Comparison of ENCODE assay signal across 9 mouse cellular contexts in genomic region chr1:172357550-172357949, GRCm38 (mm10). TPM values are rescaled to one million over a fixed set of nuclear protein-coding genes. Genes with fewer than 3 reads are reported as not detected.
DNase-seq lines count a peak whose midpoint lies in the region; ATAC-seq and TF ChIP-seq lines count a peak whose summit lies in the region.
"Had no signal": no experiment of that assay in that cellular context is flagged by ENCODE, and none has a peak within 500 bp of the region (broad histone marks: within the 10 kb centered on the region; RNA-seq: fewer than 3 reads in every experiment).

No protein-coding gene starts in this region.

- no peaks in the 10 kb centered on the region for H3K79me2 ChIP-seq in heart, adult 2 months (replicated peaks; ENCODE audit: control insufficient read depth, insufficient read depth, low read length)

- 0 out of 2 replicates have a peak, but pooled peaks have one; percentile 15 for TF ChIP-seq EP300 in heart, adult 2 months (IDR thresholded peaks at IDR 0.05; ENCODE audit: insufficient read depth, low read depth, low read length)

- H3K4me3 ChIP-seq in heart, adult 2 months: no peak overlapping the region
- no peak overlapping the region for H3K4me3 ChIP-seq in heart, embryonic 12.5 days
- no peak overlapping the region for H3K4me3 ChIP-seq in forebrain, embryonic 12.5 days (replicated peaks)
- H3K4me3 ChIP-seq: limb, embryonic 13.5 days had no signal

- intact Hi-C loops in heart, adult 2 months (cut with DNase I): loop anchor here (1.0 kb wide), 1 partner anchor 310 kb away; no protein-coding TSS in a partner anchor

- H3K4me2 ChIP-seq in heart, embryonic 12.5 days: no peak overlapping the region
- no peak overlapping the region for H3K4me2 ChIP-seq in forebrain, embryonic 12.5 days
- H3K4me2 ChIP-seq: limb, embryonic 13.5 days had no signal

- no peaks in the 10 kb centered on the region for H3K4me1 ChIP-seq in heart, adult 2 months (ENCODE audit: control insufficient read depth, insufficient read depth, low read length)
- no peaks in the 10 kb centered on the region for H3K4me1 ChIP-seq in heart, embryonic 12.5 days (replicated peaks)
- peaks cover 40% of the 10 kb centered on the region for H3K4me1 ChIP-seq in forebrain, embryonic 12.5 days
- H3K4me1 ChIP-seq: limb, embryonic 13.5 days had no signal

- no peaks in the 10 kb centered on the region for H3K27me3 ChIP-seq in heart, adult 2 months (ENCODE audit: control insufficient read depth, insufficient read depth, low read length)
- peaks cover 53% of the 10 kb centered on the region for H3K27me3 ChIP-seq in heart, embryonic 12.5 days (replicated peaks)
- H3K27me3 ChIP-seq in forebrain, embryonic 12.5 days: no peaks in the 10 kb centered on the region; the same call in 1 of the 2 replicates

- TF ChIP-seq POLR2A in heart, adult 2 months (IDR thresholded peaks at IDR 0.05; ENCODE audit: insufficient read depth, low read depth, low read length): no peak

- H3K27ac ChIP-seq in heart, adult 2 months: no peak overlapping the region
- H3K27ac ChIP-seq in heart, embryonic 12.5 days (ENCODE audit: poor library complexity, severe bottlenecking): no peak overlapping the region
- H3K27ac ChIP-seq in forebrain, embryonic 12.5 days: no peak overlapping the region
- H3K27ac ChIP-seq: limb, embryonic 13.5 days had no signal

- peak; percentile 95 for TF ChIP-seq CTCF in heart, adult 2 months (IDR thresholded peaks at IDR 0.05)

- no peaks in the 10 kb centered on the region for H3K9me3 ChIP-seq in heart, embryonic 12.5 days (replicated peaks)
- no peaks in the 10 kb centered on the region for H3K9me3 ChIP-seq in forebrain, embryonic 12.5 days
- H3K9me3 ChIP-seq: limb, embryonic 13.5 days had no signal

- H3K9ac ChIP-seq in heart, adult 2 months (ENCODE audit: low read depth, low read length): no peak overlapping the region
- no peak overlapping the region for H3K9ac ChIP-seq in heart, embryonic 12.5 days
- no peak overlapping the region for H3K9ac ChIP-seq in forebrain, embryonic 12.5 days
- H3K9ac ChIP-seq: limb, embryonic 13.5 days had no signal

- no peaks in the 10 kb centered on the region for H3K36me3 ChIP-seq in heart, adult 2 months (ENCODE audit: control insufficient read depth, insufficient read depth, low read length)
- H3K36me3 ChIP-seq in heart, embryonic 12.5 days: no peaks in the 10 kb centered on the region
- H3K36me3 ChIP-seq in forebrain, embryonic 12.5 days (replicated peaks): no peaks in the 10 kb centered on the region
- H3K36me3 ChIP-seq: limb, embryonic 13.5 days had no signal

- 8% methylated on average over 1 of the region's 1 CpGs for WGBS in heart, adult 2 months
- WGBS in heart, embryonic 12.5 days: 5% methylated on average over 1 of the region's 1 CpGs
- 6% methylated on average over 1 of the region's 1 CpGs for WGBS in forebrain, embryonic 12.5 days

- peak; percentile 45 to 73 for DNase-seq in heart, adult 2 months
- DNase-seq in c-Kit-positive CD71-positive TER-119-positive erythroid progenitor cells, embryonic 14.5 days (ENCODE audit: low spot score): peak; percentile 33
- peak; percentile 66 for DNase-seq in lung, postnatal 14 days
- DNase-seq in spleen, postnatal 4 days (ENCODE audit: low spot score in 2 of 2): peak; percentile 48 to 81

- no peak for ATAC-seq in heart, embryonic 12.5 days (ENCODE audit: insufficient number of reproducible peaks, low FRiP score)
- peak; percentile 90 for ATAC-seq in CD4-positive, CD25-positive, alpha-beta regulatory T cell, adult 4 months
- peak; percentile 63; the same call in 1 of the 2 replicates for ATAC-seq in forebrain, embryonic 12.5 days (ENCODE audit: low FRiP score)
- peak; percentile 52 for ATAC-seq in inflammation-experienced regulatory T-cells, adult 6 months

RNA-seq across cellular contexts. Expression of gene Kcnj10, which starts 16.5 kb away (rescaled TPM):
- total RNA-seq in heart, adult 2 months (2021): under 1 TPM; 0.07 to 0.08 TPM
- polyA plus RNA-seq in heart, adult 2 months (2012; rRNA removed): 0.26 and 0.27 TPM in 2 replicates
- polyA plus RNA-seq in heart, embryonic 12.5 days (2016; fragmentation: Nextera tagmentation; extraction: Ambion mirVana): not detected in 2 replicates
- not detected for polyA plus RNA-seq in CD4-positive, CD25-positive, alpha-beta regulatory T cell, adult 4 months (2017; shearing (Covaris generic))
- polyA plus RNA-seq in forebrain, embryonic 12.5 days (2016; fragmentation: Nextera tagmentation; extraction: Ambion mirVana): 0.93 and 1.2 TPM in 2 replicates
- polyA plus RNA-seq in inflammation-experienced regulatory T-cells, adult 6 months (2017; shearing (Covaris generic)): under 1 TPM in 1 of 3 experiments, not detected in 2; 0.12 TPM

RNA-seq across cellular contexts. Expression of gene Pigm, which starts 18.8 kb away (rescaled TPM):
- total RNA-seq in heart, adult 2 months (2021): 1 to 10 TPM; 3.8 to 4.2 TPM
- polyA plus RNA-seq in heart, adult 2 months (2012; rRNA removed): 3.3 and 3.7 TPM in 2 replicates
- 8.5 and 9.4 TPM in 2 replicates for polyA plus RNA-seq in heart, embryonic 12.5 days (2016; fragmentation: Nextera tagmentation; extraction: Ambion mirVana)
- 1 to 10 TPM; 3.6 to 6.0 TPM for polyA plus RNA-seq in CD4-positive, CD25-positive, alpha-beta regulatory T cell, adult 4 months (2017; shearing (Covaris generic))
- 10.9 and 11.5 TPM in 2 replicates for polyA plus RNA-seq in forebrain, embryonic 12.5 days (2016; fragmentation: Nextera tagmentation; extraction: Ambion mirVana)
- polyA plus RNA-seq in inflammation-experienced regulatory T-cells, adult 6 months (2017; shearing (Covaris generic)): 1 to 10 TPM; 4.9 to 6.3 (median 5.7) TPM

RNA-seq across cellular contexts. Expression of gene Kcnj9, which starts 28.4 kb away (rescaled TPM):
- total RNA-seq in heart, adult 2 months (2021): not detected
- 0.04 and 0.06 TPM in 2 replicates for polyA plus RNA-seq in heart, adult 2 months (2012; rRNA removed)
- not detected in 2 replicates for polyA plus RNA-seq in heart, embryonic 12.5 days (2016; fragmentation: Nextera tagmentation; extraction: Ambion mirVana)
- polyA plus RNA-seq in CD4-positive, CD25-positive, alpha-beta regulatory T cell, adult 4 months (2017; shearing (Covaris generic)): not detected
- 2.5 and 2.8 TPM in 2 replicates for polyA plus RNA-seq in forebrain, embryonic 12.5 days (2016; fragmentation: Nextera tagmentation; extraction: Ambion mirVana)
- polyA plus RNA-seq in inflammation-experienced regulatory T-cells, adult 6 months (2017; shearing (Covaris generic)): not detected

RNA-seq across cellular contexts. Expression of gene Atp1a2, which starts 59.7 kb away (rescaled TPM):
- total RNA-seq in heart, adult 2 months (2021): 100 to 1,000 TPM; 462 to 588 TPM
- polyA plus RNA-seq in heart, adult 2 months (2012; rRNA removed): 319 and 349 TPM in 2 replicates
- polyA plus RNA-seq in heart, embryonic 12.5 days (2016; fragmentation: Nextera tagmentation; extraction: Ambion mirVana): 23.4 and 25.9 TPM in 2 replicates
- under 1 TPM; 0.33 to 0.42 TPM for polyA plus RNA-seq in CD4-positive, CD25-positive, alpha-beta regulatory T cell, adult 4 months (2017; shearing (Covaris generic))
- polyA plus RNA-seq in forebrain, embryonic 12.5 days (2016; fragmentation: Nextera tagmentation; extraction: Ambion mirVana): 9.5 and 10.8 TPM in 2 replicates
- polyA plus RNA-seq in inflammation-experienced regulatory T-cells, adult 6 months (2017; shearing (Covaris generic)): under 1 TPM in 2 of 3 experiments, not detected in 1; 0.12 to 0.52 TPM
